Mouse (Mus musculus): ENCODE results near the gene A1cf.

The A1cf gene

DNA sequence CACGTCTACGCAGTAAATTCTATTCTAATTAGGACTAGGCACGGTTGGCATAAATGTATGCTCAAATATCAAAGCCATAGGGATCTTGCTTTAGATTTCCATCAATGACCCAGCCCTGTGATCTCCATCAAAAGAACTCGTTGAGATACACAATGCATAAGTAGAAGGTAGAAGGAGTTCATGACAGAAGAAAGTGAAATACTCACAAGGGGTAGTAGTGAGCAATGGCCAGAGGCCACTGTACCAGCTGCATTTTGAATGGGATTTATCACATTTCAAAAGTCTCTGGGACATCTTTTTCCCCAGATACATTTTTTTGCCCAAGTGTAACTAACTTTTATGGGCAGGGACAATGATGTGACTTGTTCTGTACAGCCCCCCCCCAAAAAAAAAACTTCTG is 85.7 kb downstream of the A1cf start:
- no peak for DNase-seq

GRCm38 (mm10) chr19:31954696-31955095 is 86.1 kb downstream of the A1cf start:
- no peak for DNase-seq

- DNase-seq = no peak
These were observed 87.8 kb downstream of the A1cf start for GRCm38 (mm10) chr19:31956359-31956758.

DNA sequence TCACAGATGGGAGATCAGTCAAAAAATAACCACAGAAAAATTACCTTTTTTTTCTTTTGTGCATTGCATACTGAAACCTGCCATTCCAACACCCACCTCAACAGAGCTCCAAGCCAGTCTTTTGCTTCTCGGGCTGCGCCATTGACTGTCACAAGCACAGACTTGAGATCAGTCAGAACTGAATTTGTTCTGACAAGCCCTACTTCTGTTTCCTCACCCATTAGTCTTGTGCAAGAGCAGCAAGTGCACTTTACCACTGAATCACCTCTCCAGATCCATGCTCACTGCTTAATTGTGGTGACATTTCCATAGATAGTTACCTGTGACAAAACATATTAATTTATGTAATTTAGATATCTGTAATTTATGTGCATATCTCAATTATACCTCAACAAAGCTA is 91.9 kb downstream of the A1cf start:
- DNase-seq = no peak

- DNase-seq = no peak
These were observed 94.6 kb downstream of the A1cf start for GRCm38 (mm10) chr19:31963147-31963546.

DNA sequence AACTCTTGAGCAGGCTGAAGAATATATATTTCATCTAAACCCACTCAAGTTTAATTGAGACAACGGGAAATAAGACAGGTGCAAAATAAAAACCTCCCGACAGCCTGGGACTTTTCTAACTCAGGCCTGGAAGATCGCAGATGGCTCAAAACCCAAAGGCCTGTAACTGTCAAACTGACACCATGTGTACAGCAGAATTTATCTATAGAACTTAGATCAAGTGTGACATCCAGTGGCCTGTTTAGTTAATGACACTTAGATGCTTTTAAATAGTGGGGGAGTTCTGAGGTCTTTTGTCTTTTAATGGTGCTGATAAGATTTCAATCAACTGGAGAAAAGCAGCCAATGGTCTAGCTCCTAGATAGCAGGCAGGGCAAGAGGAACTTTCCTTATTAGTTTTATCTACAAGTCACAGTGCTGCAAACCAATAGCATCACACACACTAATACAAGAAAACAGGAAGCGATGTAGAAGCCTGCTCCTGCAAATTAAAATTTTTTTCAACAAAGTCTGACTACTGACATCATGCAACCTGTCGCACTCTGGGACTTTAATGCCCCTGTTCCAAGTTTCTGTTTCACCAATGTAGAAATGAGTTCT is 99.5 kb downstream of the A1cf start:
- no peak for DNase-seq

DNA sequence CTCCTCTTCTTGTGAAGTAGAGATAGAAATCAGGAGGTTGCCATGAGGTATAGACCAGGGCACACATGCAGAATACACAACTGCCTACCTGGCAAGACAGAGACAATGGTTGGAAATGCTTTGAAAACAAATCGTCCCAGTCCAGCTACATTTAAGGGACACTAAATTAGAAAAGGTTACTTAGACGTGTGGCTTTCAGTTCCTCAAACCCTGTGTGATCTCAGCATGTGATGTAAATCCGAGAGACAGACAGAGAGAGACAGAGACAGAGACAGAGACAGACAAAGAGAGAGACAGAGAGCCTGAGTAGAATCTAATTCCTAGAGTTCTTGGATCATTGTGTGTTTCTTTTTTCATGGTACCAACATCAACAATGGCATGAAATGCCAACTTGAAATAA is 102.8 kb downstream of the A1cf start:
- no peak for DNase-seq

DNA sequence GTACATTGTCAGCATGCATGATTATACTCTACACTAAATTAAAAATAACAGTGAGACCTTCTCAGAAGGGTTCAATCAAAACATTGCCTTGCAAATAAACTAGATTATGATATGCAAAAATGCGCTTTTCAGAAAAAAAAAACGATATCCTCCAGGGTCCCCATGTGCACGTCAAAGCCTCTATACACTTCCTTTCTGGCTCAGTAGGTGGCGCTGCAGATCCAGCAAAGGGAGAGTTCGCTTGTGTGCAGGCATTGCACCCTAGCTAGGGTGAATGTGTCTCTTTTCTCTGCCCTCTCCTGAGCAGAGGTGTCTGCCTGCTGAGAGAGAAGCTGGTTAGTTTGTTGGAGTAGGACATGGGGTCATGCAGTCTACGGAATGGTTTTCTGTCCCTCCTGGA is 103.4 kb downstream of the A1cf start:
- peak; percentile 64 for DNase-seq

- DNase-seq = no peak
These were observed 107.3 kb downstream of the A1cf start for GRCm38 (mm10) chr19:31975882-31976281.

GRCm38 (mm10) chr19:31991057-31991456 is 122.5 kb downstream of the A1cf start:
- DNase-seq = no peak

DNA sequence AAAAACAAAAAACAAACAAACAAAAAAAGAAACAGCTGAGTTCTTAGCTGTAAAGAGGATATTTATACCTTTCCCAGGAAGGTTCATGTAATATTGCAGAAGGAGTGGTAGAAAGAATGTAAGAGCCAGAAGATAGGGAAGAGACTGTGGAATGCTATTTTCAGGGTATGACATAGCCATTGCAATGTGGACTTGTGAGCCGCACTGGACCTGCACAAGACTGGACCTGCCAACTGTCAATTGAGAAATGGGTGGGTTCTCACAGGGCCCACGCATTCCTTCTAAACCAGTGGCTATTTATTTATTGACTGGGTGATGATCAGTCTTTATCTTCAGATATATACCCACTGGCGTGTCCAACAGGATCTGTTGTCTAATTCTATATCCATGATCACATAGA is 128.4 kb downstream of the A1cf start:
- no peak for DNase-seq

Measured in cerebellum, adult 8-10 months (tissue).